Mouse (Mus musculus) CH12.LX (cell line): ENCODE measurements around the gene Rcc1l. TPM values are rescaled to one million over a fixed set of nuclear protein-coding genes. Genes with fewer than 3 reads are reported as not detected.

Source experiments
- DNase-seq: peaks from one replicate; pipeline ENCODE4 v3.0.0-alpha.2; 2013; ENCODE audit errors: extremely low read depth
- H3K27ac ChIP-seq: 2 replicates; pipeline ENCODE4 v1.5.1; 2012; ENCODE audit warnings: low read depth, mild to moderate bottlenecking, control low read depth, moderate library complexity; ENCODE audit not compliant: insufficient read depth
- H3K27me3 ChIP-seq: replicated peaks from 2 replicates; pipeline ENCODE3; 2012; ENCODE audit warnings: inconsistent platforms
- H3K36me3 ChIP-seq, 2 experiments: replicated peaks in 1 of 2; 2 replicates each; pipeline versions ENCODE3 to v1.6.1; 2012; ENCODE audit warnings: inconsistent platforms in 1 of 2, low read length in 1 of 2, mild to moderate bottlenecking in 1 of 2, mixed read lengths in 1 of 2, moderate library complexity in 1 of 2; ENCODE audit not compliant: control insufficient read depth in 1 of 2, insufficient read depth in 1 of 2
- H3K4me1 ChIP-seq, 2 experiments: 2 replicates each; pipeline ENCODE4 v1.6.1; 2012; ENCODE audit warnings: inconsistent platforms in 1 of 2, moderate library complexity in 1 of 2; ENCODE audit not compliant: insufficient read depth in 2 of 2, control insufficient read depth in 1 of 2
- H3K4me2 ChIP-seq: 2 replicates; pipeline ENCODE4 v1.6.1; 2012; ENCODE audit warnings: low read depth, mild to moderate bottlenecking, control low read depth; ENCODE audit not compliant: poor library complexity, insufficient read depth, severe bottlenecking
- H3K4me3 ChIP-seq, 3 experiments: fragments of 150-350 bp in 1 of 3; sonication (generic) in 1 of 3; replicated peaks in 1 of 3; 2 replicates each; pipeline versions ENCODE3 to v1.5.1; 2011 to 2012; ENCODE audit warnings: low read depth in 2 of 3, low read length in 2 of 3, mild to moderate bottlenecking in 2 of 3, moderate library complexity in 2 of 3, control low read depth in 1 of 3, improper control_type of control experiment in 1 of 3, inconsistent platforms in 1 of 3, mixed read lengths in 1 of 3; ENCODE audit not compliant: poor library complexity in 1 of 3
- H3K79me2 ChIP-seq: replicated peaks from 2 replicates; pipeline ENCODE4 v1.6.1; 2012; ENCODE audit warnings: mild to moderate bottlenecking, moderate library complexity; ENCODE audit not compliant: control insufficient read depth, poor library complexity, insufficient read depth, severe bottlenecking; ENCODE audit errors: extremely low read depth
- H3K9ac ChIP-seq: 2 replicates; pipeline ENCODE4 v1.6.1; 2012; ENCODE audit warnings: low read depth, mild to moderate bottlenecking, control low read depth, moderate library complexity; ENCODE audit not compliant: insufficient read depth
- H3K9me3 ChIP-seq: replicated peaks from 2 replicates; pipeline ENCODE3; 2012; ENCODE audit warnings: low read length, inconsistent platforms, mixed read lengths
- CTCF ChIP-seq, 2 experiments: IDR thresholded peaks in 1 of 2; conservative IDR thresholded peaks in 1 of 2; 2 replicates each; pipeline ENCODE4 v1.5.1; 2011 to 2012; ENCODE audit warnings: low read depth in 2 of 2, low read length in 2 of 2, improper control_type of control experiment in 1 of 2, inconsistent platforms in 1 of 2, mild to moderate bottlenecking in 1 of 2, moderate library complexity in 1 of 2
- ELF1 ChIP-seq: IDR thresholded peaks from 2 replicates; pipeline ENCODE4 v1.6.1; 2014; ENCODE audit warnings: low read depth, mild to moderate bottlenecking, inconsistent platforms, low read length, improper control_type of control experiment
- EP300 ChIP-seq: IDR thresholded peaks from 2 replicates; pipeline ENCODE4 v1.6.1; 2011; ENCODE audit warnings: low read length, improper control_type of control experiment
- GABPA ChIP-seq: IDR thresholded peaks from 2 replicates; pipeline ENCODE4 v1.6.1; 2012; ENCODE audit warnings: low read depth, low read length, improper control_type of control experiment, inconsistent platforms; ENCODE audit not compliant: insufficient replicate concordance
- IRF4 ChIP-seq: IDR thresholded peaks from 2 replicates; pipeline ENCODE4 v1.6.1; 2014; ENCODE audit warnings: low read depth, mild to moderate bottlenecking, inconsistent platforms, low read length, improper control_type of control experiment
- JUND ChIP-seq: conservative IDR thresholded peaks from 2 replicates; pipeline ENCODE4 v1.6.1; 2011; ENCODE audit warnings: low read depth, low read length, improper control_type of control experiment
- MAFK ChIP-seq: IDR thresholded peaks from 2 replicates; pipeline ENCODE4 v1.6.1; 2011; ENCODE audit warnings: low read length, improper control_type of control experiment; ENCODE audit not compliant: insufficient replicate concordance
- MYC ChIP-seq: IDR thresholded peaks from 2 replicates; pipeline ENCODE4 v1.6.1; 2011; ENCODE audit warnings: low read depth, mild to moderate bottlenecking, improper control_type of control experiment, low read length
- NELFE ChIP-seq: IDR thresholded peaks from 2 replicates; pipeline ENCODE4 v1.6.1; 2011; ENCODE audit warnings: low read depth, low read length, improper control_type of control experiment
- NRF1 ChIP-seq: IDR thresholded peaks from 2 replicates; pipeline ENCODE4 v1.6.1; 2014; ENCODE audit warnings: low read depth, mild to moderate bottlenecking, inconsistent platforms, low read length, improper control_type of control experiment, moderate library complexity
- PAX5 ChIP-seq: IDR thresholded peaks from 2 replicates; pipeline ENCODE4 v1.6.1; 2012; ENCODE audit warnings: low read length, inconsistent platforms, mixed read lengths
- POLR2A ChIP-seq: IDR thresholded peaks from 2 replicates; pipeline ENCODE4 v1.6.1; 2011; ENCODE audit warnings: low read depth, mild to moderate bottlenecking, improper control_type of control experiment, low read length
- RAD21 ChIP-seq: IDR thresholded peaks from 2 replicates; pipeline ENCODE4 v1.6.1; 2011; ENCODE audit warnings: low read depth, mild to moderate bottlenecking, low read length, improper control_type of control experiment, moderate library complexity
- TBP ChIP-seq: conservative IDR thresholded peaks from 2 replicates; pipeline ENCODE4 v1.6.1; 2011; ENCODE audit warnings: low read depth, low read length, improper control_type of control experiment
- UBTF ChIP-seq: IDR thresholded peaks from 2 replicates; pipeline ENCODE4 v1.6.1; 2012; ENCODE audit warnings: low read depth, mild to moderate bottlenecking, inconsistent platforms, low read length, improper control_type of control experiment, moderate library complexity
- USF1 ChIP-seq: IDR thresholded peaks from 2 replicates; pipeline ENCODE4 v1.6.1; 2014; ENCODE audit warnings: low read depth, mild to moderate bottlenecking, inconsistent platforms, low read length, improper control_type of control experiment
- USF2 ChIP-seq: conservative IDR thresholded peaks from 2 replicates; pipeline ENCODE4 v1.6.1; 2011; ENCODE audit warnings: low read depth, low read length, improper control_type of control experiment
- dilution Hi-C: fragments of 300-500 bp; cut with MboI; formaldehyde crosslinking; loops from 2 replicates; pipeline ENCODE4 v1.14.3; 2020; ENCODE audit warnings: low sequenced_read_pairs; ENCODE audit not compliant: extremely low pct_unique_long_range_greater_than_20kb, extremely low pct_ligation_motif_present
- in situ Hi-C: fragments of 300-500 bp; cut with MboI; formaldehyde crosslinking; loops from 3 replicates; pipeline ENCODE4 v1.14.3; 2019; ENCODE audit warnings: low sequenced_read_pairs, low pct_ligation_motif_present, low pct_unique_long_range_greater_than_20kb, mixed read lengths
- polyA plus RNA-seq: library from polyadenylated mRNA; unstranded; fragments of >175 nt; gene quantifications from 2 replicates; pipeline ENCODE4 v1.2.1, GENCODE M21; 2012; ENCODE audit warnings: low read depth; ENCODE audit not compliant: insufficient read length
- total RNA-seq, 2 experiments: library from RNA; depleted of rRNA; stranded (reverse); fragments of 300-350 nt in 1 of 2; fragments of >200 nt in 1 of 2; gene quantifications; 2 replicates each; pipeline ENCODE4 v1.2.3; 2012 to 2014

Gene Rcc1l
- total and polyA plus RNA-seq, 3 experiments, result 24.6 to 42.7 (median 31.0) TPM

DNA sequence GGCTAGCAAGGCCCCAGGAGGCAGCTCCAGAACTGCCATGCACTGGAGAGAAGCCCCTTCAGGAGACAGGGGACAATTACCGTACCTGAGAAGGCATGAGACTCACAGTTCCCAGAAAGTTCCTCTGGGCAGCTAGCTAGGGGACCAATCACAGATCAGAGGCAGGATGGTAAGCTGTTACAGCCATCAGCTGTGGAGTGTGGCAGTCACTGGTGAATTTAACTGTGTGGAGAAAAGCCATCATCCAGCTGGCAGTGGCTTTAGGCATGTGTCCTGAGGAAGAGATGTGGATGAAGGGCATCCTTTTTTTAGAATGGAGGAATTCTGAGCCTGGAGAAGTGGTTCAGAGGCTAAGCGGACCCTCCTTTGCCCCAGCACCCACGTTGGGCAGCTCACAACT, 56.4 kb downstream of the Rcc1l start:
- no peaks in the 10 kb centered on the region for H3K9me3 ChIP-seq
- H3K4me3 ChIP-seq, result no peak overlapping the region
- no peak overlapping the region for H3K9ac ChIP-seq
- in situ Hi-C loops (no loop called here), dilution Hi-C loops (no loop called here)
- no peak for DNase-seq
- no peaks in the 10 kb centered on the region for H3K79me2 ChIP-seq
- TF ChIP-seq TBP, result no peak
- peaks cover 14 to 74% of the 10 kb centered on the region in 2 experiments for H3K4me1 ChIP-seq
- no peak overlapping the region for H3K27ac ChIP-seq
- H3K4me2 ChIP-seq, result no peak overlapping the region
- no peaks in the 10 kb centered on the region for H3K27me3 ChIP-seq
- peaks cover 0 to 13% of the 10 kb centered on the region in 2 experiments for H3K36me3 ChIP-seq

DNA sequence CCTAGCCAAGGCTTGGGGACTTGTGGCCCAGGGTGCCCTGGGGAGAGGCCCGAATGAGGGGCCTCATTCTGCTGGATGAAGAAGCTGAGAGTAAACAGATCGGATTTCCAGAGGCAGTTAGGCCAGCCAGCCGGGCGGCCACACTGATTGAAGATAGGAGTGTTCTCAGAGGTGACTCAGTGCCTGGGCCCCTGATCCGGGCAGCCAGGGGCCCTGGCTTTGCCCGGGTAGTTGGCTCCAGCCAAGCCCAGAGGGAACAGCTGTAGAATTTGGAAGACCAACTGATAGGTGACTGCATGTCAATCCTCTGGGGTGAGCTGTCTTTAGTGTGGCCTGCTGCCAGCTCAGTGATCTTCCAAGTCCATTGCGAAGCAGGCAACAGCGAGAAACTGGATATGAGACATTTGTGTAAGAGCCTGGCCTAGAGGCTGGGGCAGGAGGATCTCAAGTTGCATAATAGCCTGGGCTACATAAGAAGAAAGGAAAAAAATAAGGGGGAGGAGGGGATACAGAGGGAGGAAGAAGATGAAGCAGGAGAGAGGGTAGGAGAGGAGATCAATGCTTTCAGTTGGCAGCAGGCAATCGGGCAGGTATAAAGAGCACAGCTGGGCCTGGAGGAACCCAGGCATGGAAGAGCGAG, 57.0 kb downstream of the Rcc1l start:
- H3K27ac ChIP-seq, result no peak overlapping the region
- no peak overlapping the region for H3K4me2 ChIP-seq
- dilution Hi-C loops, result no loop called here
- H3K27me3 ChIP-seq, result no peaks in the 10 kb centered on the region
- no peak overlapping the region for H3K9ac ChIP-seq
- in situ Hi-C loops, result no loop called here
- TF ChIP-seq MAFK (no peak), USF1 (no peak), RAD21 (no peak), EP300 (no peak), TBP (no peak), ELF1 (no peak), JUND (no peak), NRF1 (no peak), UBTF (no peak), PAX5 (no peak), IRF4 (no peak), USF2 (no peak), CTCF (conservative IDR thresholded peaks at IDR 0.05 in 1 of 2, IDR thresholded peaks at IDR 0.05 in 1 of 2; ENCODE audit: low read depth in 2 of 2, low read length in 2 of 2) (no peak)
- no peak overlapping the region for H3K4me3 ChIP-seq
- no peaks in the 10 kb centered on the region for H3K9me3 ChIP-seq
- peaks cover 14 to 72% of the 10 kb centered on the region in 2 experiments for H3K4me1 ChIP-seq
- peaks cover 0 to 13% of the 10 kb centered on the region in 2 experiments for H3K36me3 ChIP-seq
- DNase-seq, result no peak
- H3K79me2 ChIP-seq, result no peaks in the 10 kb centered on the region

DNA sequence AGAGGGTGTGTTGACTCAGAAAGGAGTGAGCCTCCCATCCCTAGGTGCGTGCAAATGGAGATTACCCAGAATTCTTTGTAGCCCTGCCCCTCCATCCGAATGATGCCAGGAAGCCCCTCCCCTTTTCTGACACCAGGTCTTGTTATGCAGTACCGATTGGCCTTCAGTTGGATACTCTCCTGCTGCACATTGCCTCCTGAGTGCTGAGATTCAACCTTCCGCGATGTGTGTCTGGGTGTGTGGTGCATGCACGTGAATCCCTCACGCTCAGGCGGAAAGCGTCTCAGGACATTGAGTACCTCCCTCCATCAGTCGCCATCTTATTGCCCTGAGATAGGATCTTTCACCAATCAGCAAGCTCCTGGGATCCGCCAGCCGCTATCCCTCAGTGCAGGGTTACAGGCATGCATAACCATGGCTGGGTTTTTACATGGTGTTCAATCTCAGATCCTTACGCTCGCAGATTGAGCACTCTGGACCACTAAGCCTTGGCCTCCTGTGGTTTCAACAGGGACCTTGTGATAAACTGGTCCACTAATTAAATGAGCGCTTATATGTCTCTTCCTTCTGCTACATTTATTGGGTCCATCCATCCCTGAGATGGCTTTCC, 57.7 kb downstream of the Rcc1l start:
- DNase-seq, result no peak
- Histone ChIP-seq H3K9ac (no peak overlapping the region), H3K4me2 (no peak overlapping the region), H3K27me3 (no peaks in the 10 kb centered on the region), H3K9me3 (no peaks in the 10 kb centered on the region), H3K27ac (no peak overlapping the region), H3K4me3 (no peak overlapping the region), H3K36me3 (peaks cover 0 to 13% of the 10 kb centered on the region in 2 experiments), H3K79me2 (no peaks in the 10 kb centered on the region), H3K4me1 (peaks cover 14 to 65% of the 10 kb centered on the region in 2 experiments)
- dilution Hi-C loops, result no loop called here
- TF ChIP-seq NELFE, result no peak
- no peak for TF ChIP-seq GABPA
- TF ChIP-seq POLR2A, result no peak
- no peak for TF ChIP-seq MYC
- TF ChIP-seq, all 38 proteins: peak for 0
- in situ Hi-C loops, result no loop called here
